In genomic region chr19:44297068-44297760, GRCm38 (mm10) we compare ENCODE assay signal across 8 mouse cellular contexts. TPM values are rescaled to one million over a fixed set of nuclear protein-coding genes. Genes with fewer than 3 reads are reported as not detected.
DNase-seq lines count a peak whose midpoint lies in the region; ATAC-seq and TF ChIP-seq lines count a peak whose summit lies in the region.

No protein-coding gene starts in this region.

- TF ChIP-seq CTCF in cerebellum, adult 2 months (IDR thresholded peaks at IDR 0.05; ENCODE audit: borderline replicate concordance, insufficient read depth, low read depth, low read length), result no peak
- TF ChIP-seq CTCF in testis, adult 2 months (IDR thresholded peaks at IDR 0.05; ENCODE audit: control insufficient read depth, insufficient read depth, insufficient replicate concordance, low read depth, low read length), result no peak
- no peak for TF ChIP-seq CTCF in stomach, postnatal 0 days (IDR thresholded peaks at IDR 0.05; ENCODE audit: low read depth)

- no peak for TF ChIP-seq EP300 in stomach, postnatal 0 days (optimal IDR thresholded peaks at IDR 0.05)

- peak overlapping the region; percentile 83 for H3K4me2 ChIP-seq in liver, embryonic 13.5 days
- peak overlapping the region; percentile 75 for H3K4me2 ChIP-seq in stomach, postnatal 0 days (replicated peaks; ENCODE audit: low read depth)

- no peaks in the 10 kb centered on the region for H3K36me3 ChIP-seq in testis, adult 2 months (ENCODE audit: control insufficient read depth, insufficient read depth, low read length)
- peaks cover 70% of the 10 kb centered on the region for H3K36me3 ChIP-seq in liver, embryonic 13.5 days
- H3K36me3 ChIP-seq in stomach, postnatal 0 days (ENCODE audit: control insufficient read depth, insufficient read depth, low read length), result peaks cover 30% of the 10 kb centered on the region

- no peak for DNase-seq in cerebellum, adult 2 months
- no peak for DNase-seq in cerebellum, adult 11 months
- DNase-seq in testis, postnatal 10 days (ENCODE audit: low spot score), result no peak
- no peak for DNase-seq in liver, embryonic 13.5 days
- DNase-seq in stomach, postnatal 0 days (ENCODE audit: low spot score), result no peak
- no peak for DNase-seq in right cerebral cortex, postnatal 36 days (ENCODE audit: low spot score in 2 of 2)
- DNase-seq in gastrocnemius, postnatal 10 days, result no peak

- ATAC-seq in liver, embryonic 13.5 days (ENCODE audit: low read depth), result no peak
- no peak for ATAC-seq in stomach, postnatal 0 days (ENCODE audit: low FRiP score, low TSS enrichment)

- H3K9ac ChIP-seq in liver, embryonic 13.5 days, result peak overlapping the region; percentile 80
- H3K9ac ChIP-seq in stomach, postnatal 0 days (ENCODE audit: low read length), result peak overlapping the region; percentile 50

- no peaks in the 10 kb centered on the region for H3K27me3 ChIP-seq in cerebellum, adult 2 months (ENCODE audit: control insufficient read depth, insufficient read depth, low read length)
- H3K27me3 ChIP-seq in testis, adult 2 months (ENCODE audit: control insufficient read depth, insufficient read depth, low read length), result no peaks in the 10 kb centered on the region
- H3K27me3 ChIP-seq in liver, embryonic 13.5 days, result no peaks in the 10 kb centered on the region
- H3K27me3 ChIP-seq in stomach, postnatal 0 days (ENCODE audit: control insufficient read depth, insufficient read depth, low read length), result no peaks in the 10 kb centered on the region

- peak overlapping the region; percentile 51 for H3K4me3 ChIP-seq in cerebellum, adult 2 months (replicated peaks; ENCODE audit: insufficient read depth, low read depth, low read length)
- H3K4me3 ChIP-seq in testis, adult 2 months (ENCODE audit: control insufficient read depth, low read depth, low read length), result peak overlapping the region; percentile 6; the same call in 1 of the 2 replicates
- H3K4me3 ChIP-seq in liver, embryonic 13.5 days (replicated peaks), result peak overlapping the region; percentile 74
- H3K4me3 ChIP-seq in stomach, postnatal 0 days (ENCODE audit: low read depth, low read length), result peak overlapping the region; percentile 71

- peaks cover 35% of the 10 kb centered on the region for H3K4me1 ChIP-seq in cerebellum, adult 2 months (ENCODE audit: control insufficient read depth, insufficient read depth, low read length)
- peaks cover 7% of the 10 kb centered on the region for H3K4me1 ChIP-seq in testis, adult 2 months (ENCODE audit: control insufficient read depth, insufficient read depth, low read length)
- peaks cover 93% of the 10 kb centered on the region for H3K4me1 ChIP-seq in liver, embryonic 13.5 days (replicated peaks)
- peaks cover 10% of the 10 kb centered on the region for H3K4me1 ChIP-seq in stomach, postnatal 0 days (replicated peaks; ENCODE audit: control insufficient read depth, insufficient read depth)

- H3K27ac ChIP-seq in cerebellum, adult 2 months (ENCODE audit: insufficient read depth, low read length), result peak overlapping the region; percentile 45; the same call in 1 of the 2 replicates
- H3K27ac ChIP-seq in testis, adult 2 months (ENCODE audit: control insufficient read depth, insufficient read depth, low read depth, low read length), result peak overlapping the region; percentile 10
- peak overlapping the region; percentile 61 for H3K27ac ChIP-seq in liver, embryonic 13.5 days
- H3K27ac ChIP-seq in stomach, postnatal 0 days (replicated peaks), result no peak overlapping the region

- TF ChIP-seq POLR2A in cerebellum, adult 2 months (IDR thresholded peaks at IDR 0.05; ENCODE audit: borderline replicate concordance, insufficient read depth, low read length), result no peak; the same call in 1 of the 2 replicates
- TF ChIP-seq POLR2A in testis, adult 2 months (IDR thresholded peaks at IDR 0.05; ENCODE audit: control insufficient read depth, low read depth, low read length), result no peak

- 18% methylated on average over 8 of the region's 8 CpGs for WGBS in cerebellum, adult 2 months
- 69% methylated on average over 8 of the region's 8 CpGs for WGBS in liver, embryonic 13.5 days (ENCODE audit: insufficient replicate concordance)
- WGBS in stomach, postnatal 0 days, result 31% methylated on average over 8 of the region's 8 CpGs

- no peaks in the 10 kb centered on the region for H3K9me3 ChIP-seq in liver, embryonic 13.5 days (replicated peaks)
- H3K9me3 ChIP-seq in stomach, postnatal 0 days (ENCODE audit: control insufficient read depth, low read length), result no peaks in the 10 kb centered on the region

RNA-seq across cellular contexts. Expression of gene Scd2, which starts 3.7 kb away (rescaled TPM):
- 695 and 743 TPM in 2 replicates for polyA plus RNA-seq in cerebellum, adult 2 months (2012; rRNA removed)
- 60.9 and 71.6 TPM in 2 replicates for polyA plus RNA-seq in testis, adult 2 months (2012; rRNA removed)
- 73.7 and 106 TPM in 2 replicates for polyA plus RNA-seq in liver, embryonic 13.5 days (2015; fragmentation: Nextera tagmentation; extraction: Ambion mirVana)
- polyA plus RNA-seq in stomach, postnatal 0 days (2015; fragmentation: Nextera tagmentation; extraction: Ambion mirVana), result 29.5 and 34.0 TPM in 2 replicates
- 10 to 100 TPM; 55.2 to 56.7 TPM for total RNA-seq in gastrocnemius, postnatal 10 days (2021)

RNA-seq across cellular contexts. Expression of gene Scd4, which starts 35.7 kb away (rescaled TPM):
- 0.18 and 0.22 TPM in 2 replicates for polyA plus RNA-seq in cerebellum, adult 2 months (2012; rRNA removed)
- polyA plus RNA-seq in testis, adult 2 months (2012; rRNA removed), result 0.22 and 0.37 TPM in 2 replicates
- polyA plus RNA-seq in liver, embryonic 13.5 days (2015; fragmentation: Nextera tagmentation; extraction: Ambion mirVana), result 0.05 TPM in 1 of 2 replicates, not detected in the other
- polyA plus RNA-seq in stomach, postnatal 0 days (2015; fragmentation: Nextera tagmentation; extraction: Ambion mirVana), result 0.08 TPM in 1 of 2 replicates, not detected in the other
- under 1 TPM; 0.33 to 0.61 TPM for total RNA-seq in gastrocnemius, postnatal 10 days (2021)

Comparison
In these comparisons a context has a peak if more than half of its experiments do, and no peak if none do; other contexts are left out.
1. H3K4me3 ChIP-seq: peak in every context shown above with its lines; median percentile 74 in liver, embryonic 13.5 days; 71 in stomach, postnatal 0 days; 51 in cerebellum, adult 2 months; 6 in testis, adult 2 months.